Mouse (Mus musculus) midbrain, embryonic 11.5 days (tissue): ENCODE measurements around the gene Cpeb3. TPM values are rescaled to one million over a fixed set of nuclear protein-coding genes. Genes with fewer than 3 reads are reported as not detected.

Source experiments
- ATAC-seq: fragments of 200-750 bp; cut with Nextera tagmentation; 2 replicates; pipeline ENCODE4 v1.8.0; 2017; ENCODE audit warnings: moderate TSS enrichment, moderate library complexity; ENCODE audit not compliant: low FRiP score
- DNase-seq: peaks from one replicate; pipeline ENCODE4 v3.0.0; 2015; ENCODE audit warnings: low spot score; ENCODE audit errors: missing footprints
- H3K27ac ChIP-seq: fragments of 300-500 bp; sonication (generic); 2 replicates; pipeline ENCODE4 v1.5.1; 2014; ENCODE audit warnings: low read depth, low read length
- H3K27me3 ChIP-seq: fragments of 300-500 bp; sonication (generic); 2 replicates; pipeline ENCODE4 v1.6.1; 2014; ENCODE audit warnings: mild to moderate bottlenecking, low read length, moderate library complexity, mixed read lengths; ENCODE audit not compliant: control insufficient read depth, insufficient read depth
- H3K36me3 ChIP-seq: fragments of 300-500 bp; sonication (generic); 2 replicates; pipeline ENCODE4 v1.6.1; 2014; ENCODE audit warnings: mild to moderate bottlenecking, low read length, moderate library complexity, mixed read lengths; ENCODE audit not compliant: control insufficient read depth, insufficient read depth
- H3K4me1 ChIP-seq: fragments of 300-500 bp; sonication (generic); 2 replicates; pipeline ENCODE4 v1.6.1; 2014; ENCODE audit warnings: low read length; ENCODE audit not compliant: control insufficient read depth, insufficient read depth
- H3K4me2 ChIP-seq: fragments of 300-500 bp; sonication (generic); 2 replicates; pipeline ENCODE4 v1.6.1; 2014; ENCODE audit warnings: mild to moderate bottlenecking, moderate library complexity
- H3K4me3 ChIP-seq: fragments of 300-500 bp; sonication (generic); 2 replicates; pipeline ENCODE4 v1.5.1; 2014; ENCODE audit warnings: low read depth, low read length
- H3K9ac ChIP-seq: fragments of 300-500 bp; sonication (generic); 2 replicates; pipeline ENCODE4 v1.6.1; 2014; ENCODE audit warnings: low read length
- H3K9me3 ChIP-seq: fragments of 300-500 bp; sonication (generic); 2 replicates; pipeline ENCODE4 v1.6.1; 2016; ENCODE audit warnings: low read length; ENCODE audit not compliant: control insufficient read depth
- WGBS: fragments of 180-500 bp; shearing (Covaris S2); extraction: QIAGEN DNeasy Blood & Tissue Kit; methylation state at CpG from one replicate; pipeline ENCODE4 v1.1.7; 2014; 5-methylcytosine and 5-hydroxymethylcytosine counted together
- polyA plus RNA-seq: library from polyadenylated mRNA; unstranded; fragments of >200 nt; fragmentation: Nextera tagmentation; extraction: Ambion mirVana; gene quantifications from 2 replicates; pipeline ENCODE4 v1.2.1, GENCODE M21; 2014

Cpeb3 gene
- polyA plus RNA-seq, 1 experiment from 2014 or later, result 3.1 TPM

DNA sequence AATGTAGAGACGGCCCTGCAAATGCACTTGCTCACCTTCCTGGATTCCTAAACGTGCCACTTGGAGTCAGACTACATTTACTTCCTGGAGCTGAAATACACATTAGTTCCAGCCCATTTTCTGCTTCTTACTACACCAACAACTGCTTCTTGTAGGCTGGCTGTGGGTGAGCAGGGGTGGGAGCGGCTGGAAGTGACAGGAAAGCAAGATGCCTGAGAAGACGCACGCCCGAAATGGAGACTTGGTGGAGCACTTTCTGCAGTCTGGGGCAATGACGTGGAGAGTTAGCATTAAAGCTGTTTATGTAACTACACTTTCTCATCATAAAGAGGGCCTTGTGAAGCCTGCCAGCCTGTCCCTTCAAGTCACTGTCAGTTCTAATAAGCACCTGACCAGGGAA is 132.7 kb downstream of the Cpeb3 start:
- no peak for ATAC-seq
- no peaks in the 10 kb centered on the region for H3K27me3 ChIP-seq
- WGBS, result 82% methylated on average over 7 of the region's 7 CpGs
- no peaks in the 10 kb centered on the region for H3K9me3 ChIP-seq
- no peak overlapping the region for H3K4me2 ChIP-seq
- DNase-seq, result no peak
- H3K27ac ChIP-seq, result no peak overlapping the region
- no peak overlapping the region for H3K4me3 ChIP-seq
- no peaks in the 10 kb centered on the region for H3K4me1 ChIP-seq
- H3K36me3 ChIP-seq, result no peaks in the 10 kb centered on the region
- H3K9ac ChIP-seq, result no peak overlapping the region

DNA sequence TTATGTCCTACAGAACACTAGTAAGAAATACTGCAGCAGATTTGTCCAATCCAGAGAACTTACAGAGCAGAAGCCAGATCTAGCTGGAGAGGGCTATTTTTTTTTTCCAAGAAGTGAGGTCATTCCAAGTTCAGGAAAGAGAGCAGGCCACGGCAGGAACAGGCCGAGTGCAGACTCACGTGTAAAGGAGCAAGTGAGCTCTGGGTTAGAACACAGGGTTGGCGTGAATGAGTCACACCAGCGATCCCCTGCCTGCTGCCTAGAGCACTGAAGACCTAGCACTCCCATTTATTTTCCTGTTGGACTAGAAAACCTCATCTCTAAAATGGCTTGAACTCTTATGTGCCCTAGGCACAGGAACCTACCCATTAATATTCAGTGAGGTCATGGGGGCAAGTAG is 133.7 kb downstream of the Cpeb3 start:
- no peak overlapping the region for H3K27ac ChIP-seq
- ATAC-seq (no peak), DNase-seq (no peak)
- H3K27me3 ChIP-seq, result no peaks in the 10 kb centered on the region
- 85% methylated on average over 5 of the region's 5 CpGs for WGBS
- H3K4me2 ChIP-seq, result no peak overlapping the region
- no peaks in the 10 kb centered on the region for H3K9me3 ChIP-seq
- H3K36me3 ChIP-seq, result no peaks in the 10 kb centered on the region
- H3K4me1 ChIP-seq, result no peaks in the 10 kb centered on the region
- H3K4me3 ChIP-seq, result no peak overlapping the region
- H3K9ac ChIP-seq, result no peak overlapping the region

DNA sequence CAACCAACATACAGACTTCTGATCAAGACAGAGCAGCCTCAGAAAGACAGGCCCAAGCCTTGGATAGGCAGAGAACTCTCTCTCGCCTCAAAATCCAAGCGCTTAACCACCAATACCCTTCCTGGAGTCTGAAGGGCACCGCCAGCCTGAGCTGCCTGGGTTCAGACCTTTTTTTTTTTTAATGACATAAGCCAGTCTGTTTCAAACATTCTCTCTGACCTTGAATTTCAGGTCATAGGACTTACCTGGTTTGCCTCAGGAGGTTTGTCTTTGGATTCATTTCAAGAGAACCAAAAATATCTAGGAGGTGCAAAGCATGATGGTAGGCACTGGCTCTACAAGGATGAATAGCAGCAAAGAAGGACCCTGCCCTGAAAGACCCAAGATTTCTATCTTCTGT is 134.1 kb downstream of the Cpeb3 start:
- ATAC-seq (no peak), DNase-seq (no peak)
- Histone ChIP-seq H3K4me3 (no peak overlapping the region), H3K4me1 (no peaks in the 10 kb centered on the region), H3K9ac (no peak overlapping the region), H3K36me3 (no peaks in the 10 kb centered on the region), H3K27ac (no peak overlapping the region), H3K4me2 (no peak overlapping the region), H3K9me3 (no peaks in the 10 kb centered on the region), H3K27me3 (no peaks in the 10 kb centered on the region)
- WGBS, result 91% methylated on average over 3 of the region's 3 CpGs

DNA sequence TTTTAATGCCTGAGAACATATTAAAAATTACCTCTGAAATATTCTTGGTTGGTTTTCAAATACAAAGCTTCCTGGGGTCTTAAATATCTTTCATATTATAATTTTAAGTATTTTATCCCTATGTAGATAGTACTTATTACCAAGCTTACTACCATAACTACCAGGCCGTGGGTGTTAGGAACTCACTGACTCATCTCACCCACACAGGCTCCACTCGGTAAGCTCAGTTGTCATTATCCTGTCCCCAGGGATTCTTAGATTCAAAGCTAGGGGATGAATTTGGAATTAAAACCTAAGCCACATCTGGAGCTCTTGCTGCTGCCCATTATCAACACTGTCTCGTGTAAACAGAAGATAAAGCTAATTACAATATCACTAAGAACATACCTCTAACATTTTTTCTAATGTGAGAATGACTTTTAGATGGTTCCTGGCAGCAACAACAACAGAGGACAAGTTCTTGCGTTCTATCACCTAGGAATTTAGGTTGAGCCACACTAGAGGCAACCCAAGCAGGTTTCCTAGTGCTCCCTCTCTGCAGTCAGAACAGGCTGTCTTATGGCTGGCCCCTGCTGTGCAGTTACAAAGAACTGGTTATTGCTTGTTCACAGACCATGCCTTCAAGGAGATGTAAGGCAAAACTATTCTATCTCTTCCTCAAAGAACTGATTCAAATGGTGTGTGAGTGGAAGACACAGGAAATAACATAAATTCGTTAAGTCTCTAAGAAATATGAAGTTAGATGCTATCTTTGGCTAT is 135.4 kb downstream of the Cpeb3 start:
- Histone ChIP-seq H3K4me3 (no peak overlapping the region), H3K4me1 (no peaks in the 10 kb centered on the region), H3K36me3 (no peaks in the 10 kb centered on the region), H3K4me2 (no peak overlapping the region), H3K27me3 (no peaks in the 10 kb centered on the region), H3K27ac (no peak overlapping the region), H3K9ac (no peak overlapping the region), H3K9me3 (no peaks in the 10 kb centered on the region)
- DNase-seq, result no peak
- no peak for ATAC-seq
- 49% methylated on average over 5 of the region's 5 CpGs for WGBS

DNA sequence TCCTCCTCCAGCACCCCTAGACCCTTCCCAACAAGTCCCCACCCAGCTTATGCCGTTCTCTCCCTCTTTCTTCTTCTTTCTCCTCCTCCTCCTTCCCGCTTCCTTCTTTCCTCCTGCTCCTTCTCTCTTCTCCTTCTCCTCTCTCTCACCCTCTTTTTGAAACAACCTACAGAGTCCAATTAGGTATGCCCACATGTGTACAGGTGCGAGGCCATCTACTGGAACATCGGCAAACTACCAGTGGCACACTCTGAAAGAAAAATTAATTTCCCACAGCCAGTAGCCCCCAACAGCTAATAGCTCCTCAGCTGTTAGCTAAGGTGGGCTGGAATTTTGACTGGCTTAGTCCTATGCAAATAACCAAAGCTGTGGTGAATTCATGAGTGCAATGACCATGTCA is 139.2 kb downstream of the Cpeb3 start:
- no peaks in the 10 kb centered on the region for H3K36me3 ChIP-seq
- no peak overlapping the region for H3K9ac ChIP-seq
- ATAC-seq (no peak), DNase-seq (no peak)
- H3K27ac ChIP-seq, result no peak overlapping the region
- no peak overlapping the region for H3K4me2 ChIP-seq
- no peaks in the 10 kb centered on the region for H3K27me3 ChIP-seq
- no peak overlapping the region for H3K4me3 ChIP-seq
- 87% methylated on average over 4 of the region's 4 CpGs for WGBS
- H3K9me3 ChIP-seq, result no peaks in the 10 kb centered on the region
- H3K4me1 ChIP-seq, result no peaks in the 10 kb centered on the region

DNA sequence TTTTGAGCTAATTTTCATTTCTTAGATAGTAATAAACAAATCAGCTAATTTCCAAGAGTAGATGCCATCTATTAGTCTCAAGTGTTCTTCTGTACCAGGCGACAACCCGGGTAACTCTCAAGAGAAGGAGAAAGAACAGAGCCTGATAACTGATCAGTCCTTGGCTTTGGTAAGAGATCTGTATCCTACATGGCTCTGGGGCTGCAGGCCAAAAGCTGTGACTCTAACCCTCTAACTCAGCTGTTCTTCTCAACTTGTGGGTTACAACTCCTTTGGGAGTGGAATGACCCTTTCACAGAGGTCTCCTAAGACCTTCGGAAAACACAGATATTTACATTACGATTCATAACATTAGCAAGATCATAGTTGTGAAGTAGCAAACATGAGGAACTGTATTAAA is 148.3 kb downstream of the Cpeb3 start:
- ATAC-seq (no peak), DNase-seq (no peak)
- H3K9ac ChIP-seq, result no peak overlapping the region
- no peak overlapping the region for H3K27ac ChIP-seq
- H3K4me2 ChIP-seq, result no peak overlapping the region
- 93% methylated on average over 4 of the region's 4 CpGs for WGBS
- H3K36me3 ChIP-seq, result no peaks in the 10 kb centered on the region
- no peaks in the 10 kb centered on the region for H3K4me1 ChIP-seq
- no peak overlapping the region for H3K4me3 ChIP-seq
- no peaks in the 10 kb centered on the region for H3K9me3 ChIP-seq
- no peaks in the 10 kb centered on the region for H3K27me3 ChIP-seq

DNA sequence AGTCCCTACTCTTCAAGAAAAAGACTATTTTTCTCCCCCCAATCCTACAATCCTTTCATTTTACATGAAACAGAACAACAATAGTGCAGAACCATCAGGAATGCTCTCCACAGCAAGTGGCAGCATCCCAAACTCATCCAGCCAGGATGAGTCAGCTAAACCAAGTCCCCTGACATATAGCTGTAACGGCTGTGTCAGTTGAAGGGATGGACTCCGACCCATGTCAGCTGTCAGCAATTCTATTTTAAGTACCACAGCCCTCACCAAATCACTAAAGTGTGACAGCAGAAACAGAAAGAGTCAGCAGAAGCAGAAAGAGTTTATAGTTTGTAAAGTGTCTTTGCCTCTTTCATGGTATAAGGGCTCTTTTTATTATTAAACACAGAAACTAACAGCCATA is 148.8 kb downstream of the Cpeb3 start:
- WGBS, result 71% methylated on average over 2 of the region's 2 CpGs
- Histone ChIP-seq H3K4me3 (no peak overlapping the region), H3K27ac (no peak overlapping the region), H3K4me2 (no peak overlapping the region), H3K4me1 (no peaks in the 10 kb centered on the region), H3K9me3 (no peaks in the 10 kb centered on the region), H3K9ac (no peak overlapping the region), H3K27me3 (no peaks in the 10 kb centered on the region), H3K36me3 (no peaks in the 10 kb centered on the region)
- DNase-seq, result no peak
- ATAC-seq, result no peak

DNA sequence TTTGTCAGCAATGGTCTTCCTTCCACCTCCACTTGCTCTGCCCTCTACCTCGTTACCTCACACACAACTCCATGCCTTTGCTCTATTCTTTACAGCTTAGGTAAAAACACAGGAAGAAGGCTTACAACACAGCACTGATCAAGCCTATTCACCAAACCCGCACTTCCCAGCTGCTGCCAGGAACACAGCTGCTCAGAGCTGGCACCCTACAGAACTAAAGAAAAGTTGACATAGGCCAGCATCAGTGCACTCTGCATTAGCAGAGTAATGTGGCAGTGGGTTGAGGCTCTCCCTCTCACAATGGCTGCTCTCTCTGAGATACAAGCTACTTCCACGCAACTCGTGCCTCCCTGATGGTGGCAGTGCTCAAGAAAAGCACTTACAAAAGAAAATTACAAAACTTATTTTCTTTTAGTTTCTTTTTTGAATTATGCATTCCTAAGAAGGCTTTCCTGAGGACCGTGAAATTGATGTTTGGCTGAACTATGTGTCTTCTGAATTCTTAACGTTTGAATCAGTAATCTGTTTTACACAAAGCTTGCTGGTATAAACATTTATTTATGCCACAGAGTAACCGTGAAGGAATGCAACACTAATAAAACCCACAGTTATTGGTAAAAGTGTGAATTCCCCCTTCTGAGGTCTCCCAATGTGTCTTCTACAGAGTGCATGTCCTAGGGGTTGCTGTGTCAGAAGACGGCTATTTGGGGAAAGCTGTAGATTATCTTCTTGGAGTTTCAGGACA is 151.1 kb downstream of the Cpeb3 start:
- H3K27me3 ChIP-seq, result no peaks in the 10 kb centered on the region
- DNase-seq (no peak), ATAC-seq (no peak)
- H3K9ac ChIP-seq, result no peak overlapping the region
- WGBS, result 75% methylated on average over 8 of the region's 8 CpGs
- H3K27ac ChIP-seq, result no peak overlapping the region
- H3K9me3 ChIP-seq, result no peaks in the 10 kb centered on the region
- no peak overlapping the region for H3K4me3 ChIP-seq
- H3K4me1 ChIP-seq, result no peaks in the 10 kb centered on the region
- no peaks in the 10 kb centered on the region for H3K36me3 ChIP-seq
- no peak overlapping the region for H3K4me2 ChIP-seq

DNA sequence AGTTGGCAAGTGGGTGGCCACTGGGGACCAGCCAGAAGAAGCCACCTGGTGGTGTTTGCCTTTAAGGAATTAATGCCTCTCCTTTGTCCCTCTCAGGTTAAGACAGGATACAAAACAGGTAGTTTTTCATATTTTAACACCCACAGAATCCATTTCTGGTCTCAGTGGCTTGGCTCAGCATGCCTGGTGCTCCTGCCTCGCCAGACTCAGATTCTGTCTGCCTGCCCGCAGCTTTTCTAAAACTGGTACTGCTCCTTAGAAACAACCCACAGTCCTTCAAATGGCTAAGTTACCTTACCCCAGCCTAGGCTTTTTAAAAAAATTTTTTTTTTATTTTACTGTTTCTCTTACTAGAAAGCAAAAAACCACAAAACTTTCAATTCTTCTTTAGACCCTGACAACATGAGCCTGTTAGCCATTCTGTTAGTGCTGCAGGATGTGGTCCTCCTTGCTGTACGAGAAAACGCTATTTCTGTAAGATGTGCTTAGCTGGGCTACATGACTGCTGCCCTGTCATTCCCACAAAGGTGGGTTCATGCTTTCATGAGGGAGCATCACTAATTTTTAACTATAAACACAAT is 152.3 kb downstream of the Cpeb3 start:
- no peaks in the 10 kb centered on the region for H3K4me1 ChIP-seq
- no peak for DNase-seq
- 91% methylated on average over 4 of the region's 4 CpGs for WGBS

More for the DNA sequence above, 152.3 kb downstream of the Cpeb3 start:
- no peak for ATAC-seq
- Histone ChIP-seq H3K36me3 (no peaks in the 10 kb centered on the region), H3K4me3 (no peak overlapping the region), H3K9ac (no peak overlapping the region), H3K9me3 (no peaks in the 10 kb centered on the region), H3K27me3 (no peaks in the 10 kb centered on the region), H3K4me2 (no peak overlapping the region), H3K27ac (no peak overlapping the region)
